Mouse (Mus musculus) midbrain, embryonic 11.5 days (tissue): ENCODE measurements around the gene Tnik. TPM values are rescaled to one million over a fixed set of nuclear protein-coding genes. Genes with fewer than 3 reads are reported as not detected.

Experiments
- ATAC-seq: fragments of 200-750 bp; cut with Nextera tagmentation; 2 replicates; pipeline ENCODE4 v1.8.0; 2017; ENCODE audit warnings: moderate TSS enrichment, moderate library complexity; ENCODE audit not compliant: low FRiP score
- DNase-seq: peaks from one replicate; pipeline ENCODE4 v3.0.0; 2015; ENCODE audit warnings: low spot score; ENCODE audit errors: missing footprints
- H3K27ac ChIP-seq: fragments of 300-500 bp; sonication (generic); 2 replicates; pipeline ENCODE4 v1.5.1; 2014; ENCODE audit warnings: low read depth, low read length
- H3K27me3 ChIP-seq: fragments of 300-500 bp; sonication (generic); 2 replicates; pipeline ENCODE4 v1.6.1; 2014; ENCODE audit warnings: mild to moderate bottlenecking, low read length, moderate library complexity, mixed read lengths; ENCODE audit not compliant: control insufficient read depth, insufficient read depth
- H3K36me3 ChIP-seq: fragments of 300-500 bp; sonication (generic); 2 replicates; pipeline ENCODE4 v1.6.1; 2014; ENCODE audit warnings: mild to moderate bottlenecking, low read length, moderate library complexity, mixed read lengths; ENCODE audit not compliant: control insufficient read depth, insufficient read depth
- H3K4me1 ChIP-seq: fragments of 300-500 bp; sonication (generic); 2 replicates; pipeline ENCODE4 v1.6.1; 2014; ENCODE audit warnings: low read length; ENCODE audit not compliant: control insufficient read depth, insufficient read depth
- H3K4me2 ChIP-seq: fragments of 300-500 bp; sonication (generic); 2 replicates; pipeline ENCODE4 v1.6.1; 2014; ENCODE audit warnings: mild to moderate bottlenecking, moderate library complexity
- H3K4me3 ChIP-seq: fragments of 300-500 bp; sonication (generic); 2 replicates; pipeline ENCODE4 v1.5.1; 2014; ENCODE audit warnings: low read depth, low read length
- H3K9ac ChIP-seq: fragments of 300-500 bp; sonication (generic); 2 replicates; pipeline ENCODE4 v1.6.1; 2014; ENCODE audit warnings: low read length
- H3K9me3 ChIP-seq: fragments of 300-500 bp; sonication (generic); 2 replicates; pipeline ENCODE4 v1.6.1; 2016; ENCODE audit warnings: low read length; ENCODE audit not compliant: control insufficient read depth
- WGBS: fragments of 180-500 bp; shearing (Covaris S2); extraction: QIAGEN DNeasy Blood & Tissue Kit; methylation state at CpG from one replicate; pipeline ENCODE4 v1.1.7; 2014; 5-methylcytosine and 5-hydroxymethylcytosine counted together
- polyA plus RNA-seq: library from polyadenylated mRNA; unstranded; fragments of >200 nt; fragmentation: Nextera tagmentation; extraction: Ambion mirVana; gene quantifications from 2 replicates; pipeline ENCODE4 v1.2.1, GENCODE M21; 2014

Tnik gene
- polyA plus RNA-seq, 1 experiment from 2014 or later: 21.2 TPM

DNA sequence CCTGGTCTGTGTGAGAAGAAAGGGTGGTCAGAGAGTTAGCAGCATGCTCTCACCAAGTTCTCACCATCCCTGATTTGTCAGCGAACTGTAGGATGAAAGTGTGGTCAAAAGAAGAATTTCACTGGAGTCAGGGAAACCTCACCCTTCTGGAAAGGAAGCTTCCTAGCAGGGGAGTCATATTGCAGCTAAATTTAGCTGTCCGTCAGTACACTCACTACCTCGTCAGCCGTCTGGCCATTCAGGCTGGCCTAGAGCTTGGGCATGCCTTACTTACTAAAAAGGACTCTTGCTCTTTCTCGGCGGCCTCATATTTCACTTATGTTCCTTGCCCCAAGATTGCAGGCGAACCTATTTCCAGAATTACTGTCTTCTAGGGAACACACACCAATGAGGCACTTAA is 222.7 kb downstream of the Tnik start:
- DNase-seq: no peak
- WGBS: 84% methylated on average over 7 of the region's 7 CpGs
- no peaks in the 10 kb centered on the region for H3K36me3 ChIP-seq
- H3K9ac ChIP-seq: no peak overlapping the region
- H3K4me2 ChIP-seq: no peak overlapping the region
- no peaks in the 10 kb centered on the region for H3K27me3 ChIP-seq
- H3K27ac ChIP-seq: no peak overlapping the region
- H3K9me3 ChIP-seq: no peaks in the 10 kb centered on the region
- no peak overlapping the region for H3K4me3 ChIP-seq
- no peak for ATAC-seq
- H3K4me1 ChIP-seq: no peaks in the 10 kb centered on the region

- no peaks in the 10 kb centered on the region for H3K36me3 ChIP-seq
- H3K4me1 ChIP-seq: 0 out of 2 replicates have a peak, but pooled peaks cover 4% of the 10 kb centered on the region
- no peak for ATAC-seq
- H3K9ac ChIP-seq: no peak overlapping the region
- H3K27ac ChIP-seq: no peak overlapping the region
- WGBS: 86% methylated on average over 9 of the region's 9 CpGs
- H3K4me2 ChIP-seq: no peak overlapping the region
- no peak overlapping the region for H3K4me3 ChIP-seq
- DNase-seq: no peak
- H3K27me3 ChIP-seq: no peaks in the 10 kb centered on the region
- H3K9me3 ChIP-seq: no peaks in the 10 kb centered on the region
Observed at GRCm38 (mm10) chr3:28487418-28487817, 224.4 kb downstream of the Tnik start.

DNA sequence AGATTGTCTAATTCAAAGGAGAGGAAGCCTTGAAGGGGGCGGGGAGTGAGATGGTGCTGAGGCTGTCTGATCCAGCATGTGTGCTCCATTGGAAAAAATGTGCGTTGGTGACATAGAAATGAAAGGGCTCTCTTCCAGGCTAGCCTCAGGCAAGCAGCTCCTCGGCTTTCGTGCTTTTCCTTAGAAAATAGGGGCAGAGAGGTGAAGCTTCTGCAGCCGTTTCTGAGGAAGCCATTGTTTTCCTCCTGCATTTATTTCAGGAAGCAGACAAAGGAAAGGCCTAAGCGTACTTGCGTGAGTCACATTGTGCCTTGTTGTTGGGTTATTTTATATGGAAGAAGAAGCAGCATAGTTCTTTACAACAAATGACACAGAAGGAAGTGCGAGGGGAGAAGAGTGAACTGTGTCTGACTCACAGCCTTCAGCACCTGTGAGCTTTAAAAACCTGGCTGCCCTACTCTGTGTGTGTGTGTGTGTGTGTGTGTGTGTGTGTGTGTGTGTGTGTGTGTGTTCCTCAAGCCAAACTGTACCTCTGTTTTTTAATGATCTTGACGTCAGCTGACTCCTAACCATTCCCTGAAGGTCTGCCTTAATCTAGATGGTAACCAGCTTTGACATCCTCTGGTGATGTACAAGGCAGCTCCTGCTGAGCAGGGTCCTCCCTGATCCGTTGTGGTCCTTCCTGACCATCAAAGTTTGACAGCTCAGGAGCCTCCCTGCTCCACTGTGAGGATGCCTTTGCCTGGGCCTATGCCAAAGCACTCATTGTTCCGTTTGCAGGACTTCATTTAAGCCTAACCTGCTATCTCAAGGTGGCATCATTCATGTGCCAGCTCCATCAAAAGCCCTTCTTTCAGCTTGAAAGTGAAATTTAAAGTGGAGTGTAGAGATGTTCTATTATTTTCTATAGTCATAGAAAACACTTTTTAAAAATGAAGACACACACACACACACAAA is 228.3 kb downstream of the Tnik start:
- 0 out of 2 replicates have a peak, but pooled peaks cover 4% of the 10 kb centered on the region for H3K4me1 ChIP-seq
- ATAC-seq (peak; percentile 66), DNase-seq (peak; percentile 91)
- no peaks in the 10 kb centered on the region for H3K36me3 ChIP-seq
- H3K27me3 ChIP-seq: no peaks in the 10 kb centered on the region
- no peak overlapping the region for H3K4me2 ChIP-seq
- H3K4me3 ChIP-seq: no peak overlapping the region
- peak overlapping the region; percentile 17; the same call in 1 of the 2 replicates for H3K27ac ChIP-seq
- no peaks in the 10 kb centered on the region for H3K9me3 ChIP-seq
- WGBS: 30% methylated on average over 11 of the region's 11 CpGs
- 0 out of 2 replicates have a peak overlapping the region, but pooled peaks have one; percentile 25 for H3K9ac ChIP-seq

- WGBS: 80% methylated on average over 3 of the region's 3 CpGs
- Histone ChIP-seq H3K4me3 (no peak overlapping the region), H3K27ac (no peak overlapping the region), H3K9me3 (no peaks in the 10 kb centered on the region), H3K36me3 (no peaks in the 10 kb centered on the region), H3K4me1 (no peaks in the 10 kb centered on the region), H3K4me2 (no peak overlapping the region), H3K27me3 (no peaks in the 10 kb centered on the region), H3K9ac (no peak overlapping the region)
- DNase-seq (no peak), ATAC-seq (no peak)
Observed at GRCm38 (mm10) chr3:28496806-28497502, 233.9 kb downstream of the Tnik start.

GRCm38 (mm10) chr3:28497503-28497857 is 234.5 kb downstream of the Tnik start:
- 94% methylated on average over 3 of the region's 3 CpGs for WGBS
- Histone ChIP-seq H3K27ac (no peak overlapping the region), H3K9ac (no peak overlapping the region), H3K27me3 (no peaks in the 10 kb centered on the region), H3K4me1 (no peaks in the 10 kb centered on the region), H3K9me3 (no peaks in the 10 kb centered on the region), H3K36me3 (no peaks in the 10 kb centered on the region), H3K4me3 (no peak overlapping the region), H3K4me2 (no peak overlapping the region)
- no peak for DNase-seq
- no peak for ATAC-seq

GRCm38 (mm10) chr3:28502697-28503096 is 239.7 kb downstream of the Tnik start:
- H3K4me2 ChIP-seq: no peak overlapping the region
- no peak overlapping the region for H3K9ac ChIP-seq
- ATAC-seq (no peak), DNase-seq (no peak)
- WGBS: 89% methylated on average over 3 of the region's 3 CpGs
- H3K27ac ChIP-seq: no peak overlapping the region
- H3K27me3 ChIP-seq: no peaks in the 10 kb centered on the region
- H3K36me3 ChIP-seq: no peaks in the 10 kb centered on the region
- H3K9me3 ChIP-seq: no peaks in the 10 kb centered on the region
- no peaks in the 10 kb centered on the region for H3K4me1 ChIP-seq
- H3K4me3 ChIP-seq: no peak overlapping the region

DNA sequence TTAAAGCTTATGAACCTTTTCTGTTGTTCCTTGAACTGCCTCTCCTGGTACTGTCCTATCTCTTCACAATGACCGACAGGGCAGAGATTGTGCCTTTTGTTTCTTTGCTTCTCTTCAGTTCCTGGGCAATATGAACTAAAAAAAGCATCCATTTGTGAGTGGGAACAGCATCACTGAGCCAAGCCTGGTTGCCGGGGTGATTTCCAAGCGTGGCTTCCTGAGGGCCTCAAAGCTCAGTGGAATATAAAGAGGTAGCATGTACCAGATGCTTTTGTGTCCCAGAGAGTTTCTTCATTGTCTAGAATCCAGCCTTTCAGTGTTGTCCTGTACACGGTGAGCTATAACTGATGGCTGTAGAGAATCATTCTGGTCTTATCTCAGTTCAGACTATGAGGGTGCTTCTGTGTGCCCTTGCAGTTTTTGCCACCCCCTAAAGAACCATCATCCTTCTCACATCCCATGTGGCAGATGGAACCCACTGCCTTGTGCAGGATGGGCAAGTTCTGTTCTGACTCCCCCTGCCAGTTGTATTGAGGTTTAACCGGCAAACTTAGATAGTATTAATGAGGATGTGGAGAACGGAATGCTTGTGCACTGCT is 246.4 kb downstream of the Tnik start:
- no peak overlapping the region for H3K4me3 ChIP-seq
- no peaks in the 10 kb centered on the region for H3K27me3 ChIP-seq
- H3K9ac ChIP-seq: no peak overlapping the region
- 67% methylated on average over 6 of the region's 6 CpGs for WGBS
- no peaks in the 10 kb centered on the region for H3K9me3 ChIP-seq
- DNase-seq (peak; percentile 71), ATAC-seq (no peak)
- H3K4me2 ChIP-seq: no peak overlapping the region
- H3K27ac ChIP-seq: no peak overlapping the region
- H3K4me1 ChIP-seq: peaks cover 3% of the 10 kb centered on the region; the same call in 1 of the 2 replicates
- no peaks in the 10 kb centered on the region for H3K36me3 ChIP-seq

- DNase-seq (no peak), ATAC-seq (0 out of 2 replicates have a peak, but pooled peaks have one; percentile 42)
- Histone ChIP-seq H3K4me1 (no peaks in the 10 kb centered on the region; the same call in 1 of the 2 replicates), H3K27ac (no peak overlapping the region), H3K9ac (no peak overlapping the region), H3K4me3 (no peak overlapping the region), H3K27me3 (no peaks in the 10 kb centered on the region), H3K4me2 (no peak overlapping the region), H3K36me3 (no peaks in the 10 kb centered on the region), H3K9me3 (no peaks in the 10 kb centered on the region)
- WGBS: 56% methylated on average over 6 of the region's 6 CpGs
Observed at GRCm38 (mm10) chr3:28523004-28523482, 260.0 kb downstream of the Tnik start.
